9 mouse cellular contexts compared by ENCODE assay signal in genomic region chrX:11935337-11935736, GRCm38 (mm10).
DNase-seq lines count a peak whose midpoint lies in the region; ATAC-seq lines count a peak whose summit lies in the region.
"Had no signal": no experiment of that assay in that cellular context is flagged by ENCODE, and none has a peak within 500 bp of the region (broad histone marks: within the 10 kb centered on the region; RNA-seq: fewer than 3 reads in every experiment).

No protein-coding gene starts in this region.

- no peaks in the 10 kb centered on the region for H3K36me3 ChIP-seq in hindbrain, embryonic 14.5 days (replicated peaks; ENCODE audit: control insufficient read depth, insufficient read depth)
- H3K36me3 ChIP-seq in hindbrain, embryonic 10.5 days: no peaks in the 10 kb centered on the region
- H3K36me3 ChIP-seq: embryonic facial prominence, embryonic 12.5 days had no signal

- no peaks in the 10 kb centered on the region for H3K9me3 ChIP-seq in hindbrain, embryonic 14.5 days (ENCODE audit: control insufficient read depth, low read length)
- H3K9me3 ChIP-seq in hindbrain, embryonic 10.5 days: no peaks in the 10 kb centered on the region
- H3K9me3 ChIP-seq: embryonic facial prominence, embryonic 12.5 days had no signal

- H3K4me2 ChIP-seq in hindbrain, embryonic 14.5 days (replicated peaks): no peak overlapping the region
- H3K4me2 ChIP-seq: embryonic facial prominence, embryonic 12.5 days had no signal

- DNase-seq in hindbrain, embryonic 14.5 days (ENCODE audit: low spot score): peak; percentile 34
- DNase-seq in hindbrain, embryonic 10.5 days (ENCODE audit: low spot score): no peak
- peak; percentile 34 for DNase-seq in NIH3T3 (ENCODE audit: low read depth)
- DNase-seq in cerebellum, postnatal 25 days: peak; percentile 60 to 68
- DNase-seq in kidney, postnatal 25 days: peak; percentile 80 to 85
- DNase-seq in frontal cortex, postnatal 25 days (ENCODE audit: low spot score in 2 of 2): no peak

- H3K27ac ChIP-seq in hindbrain, embryonic 14.5 days: no peak overlapping the region
- no peak overlapping the region for H3K27ac ChIP-seq in hindbrain, embryonic 10.5 days
- H3K27ac ChIP-seq: embryonic facial prominence, embryonic 12.5 days had no signal

- 50% methylated on average over 5 of the region's 5 CpGs for WGBS in hindbrain, embryonic 14.5 days
- WGBS in hindbrain, embryonic 10.5 days: 73% methylated on average over 5 of the region's 5 CpGs

- H3K4me3 ChIP-seq in hindbrain, embryonic 14.5 days (replicated peaks; ENCODE audit: low read length): no peak overlapping the region
- H3K4me3 ChIP-seq in hindbrain, embryonic 10.5 days: no peak overlapping the region
- H3K4me3 ChIP-seq: embryonic facial prominence, embryonic 12.5 days had no signal

- no peaks in the 10 kb centered on the region for H3K4me1 ChIP-seq in hindbrain, embryonic 14.5 days (replicated peaks; ENCODE audit: control insufficient read depth, insufficient read depth, low read length)
- H3K4me1 ChIP-seq in hindbrain, embryonic 10.5 days (replicated peaks): peaks cover 11% of the 10 kb centered on the region
- H3K4me1 ChIP-seq: embryonic facial prominence, embryonic 12.5 days had no signal

- no peak overlapping the region for H3K9ac ChIP-seq in hindbrain, embryonic 14.5 days
- H3K9ac ChIP-seq: embryonic facial prominence, embryonic 12.5 days had no signal

- no peak for ATAC-seq in hindbrain, embryonic 14.5 days (ENCODE audit: low FRiP score)
- no peak for ATAC-seq in megakaryocyte progenitor cell, adult 5-6 weeks (replicated peaks; ENCODE audit: poor library complexity)
- no peak for ATAC-seq in activated CD4-positive, CD25-positive, alpha-beta regulatory T cell, adult 4 months

- H3K27me3 ChIP-seq in hindbrain, embryonic 14.5 days (ENCODE audit: control insufficient read depth, insufficient read depth, low read length): 0 out of 2 replicates have a peak, but pooled peaks cover 5% of the 10 kb centered on the region
- H3K27me3 ChIP-seq in hindbrain, embryonic 10.5 days (ENCODE audit: insufficient read depth, poor library complexity, severe bottlenecking): peaks cover 53% of the 10 kb centered on the region

Comparison
In these comparisons a context has a peak if more than half of its experiments do, and no peak if none do; other contexts are left out.
1. DNase-seq: peak in hindbrain, embryonic 14.5 days (single experiment), NIH3T3 (single experiment), cerebellum, postnatal 25 days (2 of 2) and kidney, postnatal 25 days (2 of 2); none in hindbrain, embryonic 10.5 days (single experiment) and frontal cortex, postnatal 25 days (0 of 2).